Mouse (Mus musculus) CH12F3 (cell line): ENCODE results near the gene Fcho2.

ENCODE experiments used
- in situ Hi-C: fragments of 300-500 bp; cut with MboI; formaldehyde crosslinking; loops from 2 replicates; pipeline ENCODE4 v1.14.3; 2020; ENCODE audit warnings: low sequenced_read_pairs

Gene Fcho2

DNA sequence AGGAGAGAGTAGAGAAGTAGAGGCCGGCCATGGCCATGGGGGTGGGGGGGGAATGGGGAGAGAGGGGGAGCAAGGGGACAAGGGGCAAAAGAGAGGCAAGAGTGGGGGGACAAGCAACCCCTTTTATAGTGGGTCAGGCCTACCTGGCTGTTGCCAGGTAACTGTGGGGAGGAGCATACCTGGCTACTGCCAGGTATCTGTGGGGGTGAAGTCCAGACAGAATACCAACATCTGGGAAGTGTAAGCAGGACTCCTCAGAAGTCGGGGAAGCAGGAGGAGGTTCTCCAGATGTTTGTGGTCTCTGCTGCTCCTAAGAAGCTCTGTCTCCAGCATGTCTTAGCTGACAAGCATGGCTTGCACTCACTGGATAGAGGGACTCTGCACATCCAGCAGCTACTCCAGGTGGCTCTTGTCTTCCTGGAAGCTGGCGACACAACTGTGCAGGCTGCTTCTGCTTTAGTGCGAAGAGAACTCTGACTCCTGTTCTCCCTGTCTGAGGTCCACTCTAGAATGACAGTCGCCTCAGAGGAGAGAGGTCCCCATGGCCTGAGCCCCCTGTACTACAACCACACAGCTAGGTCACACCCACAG, 134.7 kb downstream of the Fcho2 start:
- in situ Hi-C loops: no loop called here

DNA sequence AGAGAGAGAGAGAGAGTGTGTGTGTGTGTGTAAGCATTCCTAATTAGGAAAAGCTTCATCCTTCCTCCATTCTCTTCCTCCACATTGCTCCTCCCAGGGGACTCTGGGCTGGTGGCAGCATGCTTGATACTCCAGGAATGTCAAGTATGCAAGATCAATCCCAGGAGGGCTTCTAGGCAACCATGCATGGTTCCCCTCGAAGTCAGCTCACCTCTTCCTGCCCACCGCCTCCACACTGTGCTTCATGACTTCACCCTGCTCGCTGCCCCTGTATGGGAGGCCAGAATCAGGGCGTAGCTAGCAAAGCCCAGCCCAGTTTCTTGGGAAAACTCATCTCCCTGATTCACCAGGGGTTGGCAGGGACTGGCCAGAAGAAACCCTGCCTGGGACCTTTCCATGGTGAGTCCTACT, 135.6 kb downstream of the Fcho2 start:
- in situ Hi-C loops: no loop called here

DNA sequence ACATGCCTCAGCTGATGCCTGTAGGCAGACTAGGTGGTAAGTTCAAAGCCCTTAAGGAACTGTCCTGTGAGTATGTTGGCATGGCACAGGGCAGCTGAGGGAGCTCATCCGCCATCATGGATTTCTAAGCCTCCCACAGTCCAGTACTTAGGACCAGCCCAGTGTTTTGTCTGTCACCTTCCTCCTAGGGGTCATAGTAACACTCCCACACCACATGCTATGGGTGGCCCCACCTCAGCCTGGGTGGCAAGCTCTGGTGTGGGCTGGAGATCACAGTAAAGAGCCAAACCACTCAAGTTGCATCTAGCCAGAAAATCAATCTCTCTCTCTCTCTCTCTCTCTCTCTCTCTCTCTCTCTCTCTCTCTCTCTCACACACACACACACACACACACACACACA, 136.0 kb downstream of the Fcho2 start:
- in situ Hi-C loops: no loop called here

DNA sequence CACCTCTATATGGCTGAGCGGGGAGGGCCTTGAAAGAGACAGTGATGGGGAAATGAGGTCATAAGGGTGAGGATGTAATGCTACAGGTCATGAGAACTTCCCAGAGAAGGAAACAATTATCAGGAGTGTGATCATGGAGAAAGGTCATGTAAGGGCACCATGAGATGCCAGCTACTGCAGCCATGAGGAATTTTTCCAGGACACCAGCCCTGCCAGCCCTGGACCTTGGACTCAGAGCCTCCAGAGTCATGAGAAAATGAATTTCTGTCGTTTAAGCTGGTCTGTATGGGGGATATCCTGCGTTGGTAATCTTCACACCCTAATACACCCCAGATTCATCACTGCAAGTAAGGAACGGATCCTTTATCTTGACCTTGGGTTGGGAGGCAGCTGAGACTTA, 141.3 kb downstream of the Fcho2 start:
- in situ Hi-C loops: no loop called here
